Mouse (Mus musculus) lung, postnatal 0 days (tissue): ENCODE measurements around the gene Mob2.

Experiments
- CTCF ChIP-seq: IDR thresholded peaks from 2 replicates; pipeline ENCODE4 v1.5.1; 2016; ENCODE audit warnings: antibody characterized with exemption, mild to moderate bottlenecking
- EP300 ChIP-seq: IDR thresholded peaks from 2 replicates; pipeline ENCODE4 v1.6.1; 2016; ENCODE audit warnings: antibody characterized with exemption, mild to moderate bottlenecking, control low read depth

DNA sequence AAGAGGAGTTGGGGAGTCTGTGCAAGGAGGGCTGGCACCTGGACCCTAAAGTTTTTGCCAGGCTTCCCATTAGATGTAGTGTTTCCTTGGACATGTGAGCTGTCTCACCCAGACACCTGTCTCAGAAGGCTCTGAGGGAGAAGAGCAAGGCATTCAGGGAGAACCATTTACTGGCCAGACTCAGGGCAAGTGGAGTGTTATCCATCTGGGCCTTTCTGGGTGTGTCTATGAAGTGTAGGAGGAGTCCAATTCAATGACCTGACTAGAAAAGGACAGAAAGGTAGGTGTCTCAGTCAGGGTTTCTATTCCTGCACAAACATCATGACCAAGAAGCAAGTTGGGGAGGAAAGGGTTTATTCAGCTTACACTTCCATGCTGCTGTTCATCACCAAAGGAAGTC, 10.9 kb upstream of the Mob2 start:
- TF ChIP-seq CTCF (no peak), EP300 (no peak)
